Mouse (Mus musculus) layer of hippocampus, postnatal 25 days (tissue): ENCODE measurements around the gene Gm9195. TPM values are rescaled to one million over a fixed set of nuclear protein-coding genes. Genes with fewer than 3 reads are reported as not detected.

Experiments used
- DNase-seq, 2 experiments: peaks; one replicate each; pipeline ENCODE4 v3.0.0; 2022; ENCODE audit warnings: mixed read lengths in 2 of 2, low spot score in 1 of 2; ENCODE audit errors: extremely low spot score in 1 of 2
- total RNA-seq, 2 experiments: library from RNA; stranded (reverse); gene quantifications; 2 replicates each; pipeline ENCODE4 v1.2.3; 2021

The Gm9195 gene
- total RNA-seq = not detected

DNA sequence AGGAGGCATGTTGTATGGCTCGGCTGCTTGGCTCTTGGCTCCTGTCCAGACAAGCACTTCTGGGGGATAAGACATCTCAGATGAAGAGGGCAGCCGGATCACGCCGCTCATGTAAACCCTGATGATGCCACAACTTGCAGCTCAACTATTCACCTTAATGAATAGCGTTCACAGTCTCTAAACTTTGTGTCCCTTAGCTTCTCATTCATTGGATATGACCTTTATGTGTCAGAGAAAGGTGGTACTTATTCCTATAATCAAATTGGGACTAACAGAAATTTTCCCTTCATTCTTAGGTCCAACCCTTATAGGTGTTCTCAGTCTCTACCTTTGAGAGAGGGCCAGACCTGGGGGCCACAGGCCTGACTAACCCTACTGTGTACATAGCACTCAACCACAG lies at the start of gene Gm9195:
Gene Gm9195, minus strand, starts transcription at position 101 of the 400 bp plus-strand sequence.
- DNase-seq = no peak

DNA sequence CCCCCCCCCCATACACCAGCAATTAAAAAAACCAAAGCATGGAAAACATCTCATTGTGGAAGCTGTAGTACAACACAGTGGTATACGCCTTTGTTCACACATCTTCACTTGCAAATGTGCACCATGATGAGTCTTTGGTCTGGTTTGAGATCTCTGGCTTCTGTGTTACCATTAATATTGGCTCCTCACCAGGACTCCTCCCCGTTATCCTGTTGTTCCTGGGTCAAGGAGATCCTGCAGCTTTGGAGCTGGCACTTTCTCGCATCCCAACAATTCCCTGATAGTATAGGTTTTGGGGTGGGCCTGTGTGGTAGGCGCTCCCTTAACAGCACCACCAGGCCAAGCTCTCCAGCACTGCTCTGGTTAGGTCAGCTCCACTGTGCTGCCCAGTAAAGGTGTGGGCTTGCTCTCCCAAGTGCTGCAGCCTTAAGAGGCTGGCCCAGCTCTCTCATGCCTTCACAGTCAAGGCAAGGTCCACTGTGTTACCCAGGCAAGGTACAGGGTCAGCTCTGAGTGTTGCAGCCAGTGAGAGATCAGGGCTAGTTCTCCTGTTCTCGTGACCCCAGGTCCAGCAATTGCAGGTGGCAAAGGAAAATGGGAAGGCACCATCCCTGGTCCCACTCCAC lies 44.9 kb upstream of the Gm9195 start:
- DNase-seq = no peak

DNA sequence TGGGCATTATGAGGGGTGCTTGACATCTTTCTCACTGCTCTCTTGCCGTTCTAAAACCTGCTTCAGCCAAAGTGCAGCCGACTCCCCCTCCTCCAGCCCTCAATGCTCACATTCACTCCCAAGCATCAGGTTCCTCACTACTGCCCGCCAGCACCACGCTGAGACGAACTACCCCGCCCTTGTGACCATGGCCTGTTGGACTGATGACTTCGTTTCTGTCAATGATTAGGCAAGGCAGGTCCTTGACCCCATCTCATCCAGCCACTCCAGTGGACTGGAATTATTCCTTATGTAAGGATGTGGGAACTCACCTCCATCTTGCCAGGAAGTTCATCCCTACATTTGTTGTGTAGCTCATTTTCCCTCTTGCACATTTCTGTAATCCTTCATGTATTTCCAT lies 42.2 kb upstream of the Gm9195 start:
- DNase-seq = no peak

DNA sequence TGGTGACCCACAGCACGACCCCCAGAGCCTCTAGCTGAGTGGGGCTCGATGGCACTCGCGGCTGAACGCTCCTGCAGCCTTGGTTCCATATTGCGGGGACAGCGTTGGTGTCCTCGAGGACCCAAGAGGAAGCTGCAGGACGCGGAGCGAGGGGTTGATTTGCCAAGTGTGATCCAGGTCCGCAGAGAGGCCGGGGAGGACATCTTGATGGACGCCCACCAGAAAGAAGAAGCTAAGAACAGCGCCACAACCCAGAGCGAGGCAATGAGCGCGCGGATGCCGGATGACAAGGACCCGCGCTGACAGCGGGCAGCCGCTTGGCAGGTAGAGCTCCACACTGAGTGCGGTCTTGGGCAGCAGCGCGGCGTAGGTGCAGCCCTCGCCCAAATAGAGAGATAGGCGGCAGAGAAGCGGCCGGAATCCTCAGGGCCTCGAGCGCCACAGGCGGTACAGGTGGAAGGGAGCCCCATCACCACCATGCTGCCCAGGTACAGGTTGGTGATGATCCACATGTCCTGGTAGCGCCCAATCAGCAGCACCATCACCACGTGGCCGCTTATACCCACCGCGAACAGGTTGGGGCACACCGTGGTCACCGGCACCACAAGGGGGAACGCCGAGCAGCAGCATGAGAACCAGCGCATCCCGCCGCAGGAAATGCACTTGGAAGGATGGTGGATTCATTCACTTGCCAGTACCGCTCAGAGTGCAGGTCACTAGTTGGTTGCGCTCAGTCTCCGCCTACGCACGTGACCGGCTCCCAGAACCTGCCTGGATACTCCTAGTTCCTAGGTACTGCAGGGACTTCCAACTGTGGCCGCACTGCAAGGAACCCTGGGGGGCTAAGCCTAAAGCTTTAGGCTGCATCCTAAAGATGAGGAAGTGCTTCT lies 40.6 kb upstream of the Gm9195 start:
- DNase-seq = peak in 1 of 2 experiments; percentile 10

DNA sequence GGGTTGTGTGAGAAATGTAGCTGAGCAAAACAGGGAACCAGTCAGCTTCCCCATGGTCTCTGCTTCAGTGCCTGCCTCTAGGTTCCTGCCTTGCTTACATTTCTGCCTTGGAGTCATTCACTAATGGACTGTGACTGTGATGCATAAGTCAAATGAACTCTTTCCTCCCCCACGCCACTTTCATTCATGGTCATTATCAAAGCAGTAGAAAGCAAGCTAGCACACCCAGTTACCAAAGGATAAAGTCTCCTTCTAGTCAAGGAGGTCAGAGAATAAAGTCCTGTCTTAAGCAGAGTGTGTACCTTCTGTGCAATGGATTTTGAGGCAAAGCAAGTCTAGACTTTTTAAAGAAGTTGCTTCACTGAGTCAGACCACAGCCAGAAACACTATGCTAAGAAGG lies 35.5 kb upstream of the Gm9195 start:
- DNase-seq = no peak

DNA sequence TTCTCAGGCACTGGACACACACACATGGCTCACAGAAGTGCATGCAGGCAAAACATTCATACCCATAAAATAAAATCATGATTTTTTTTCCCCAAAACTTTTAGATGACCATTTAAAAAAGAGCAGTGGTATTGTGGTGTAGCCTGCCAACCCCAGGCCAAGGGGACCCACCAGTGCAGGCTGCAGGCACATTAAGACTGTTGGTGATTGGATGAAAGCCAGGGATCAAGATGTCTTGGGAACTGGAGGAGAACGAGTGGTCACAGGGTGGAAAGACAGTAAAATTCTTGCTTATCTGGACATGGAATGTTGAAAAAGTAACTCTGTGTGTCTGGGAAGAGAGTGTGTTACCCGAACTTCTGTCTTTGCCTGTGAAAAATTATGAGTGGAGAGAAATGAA lies 27.9 kb upstream of the Gm9195 start:
- DNase-seq = no peak

DNA sequence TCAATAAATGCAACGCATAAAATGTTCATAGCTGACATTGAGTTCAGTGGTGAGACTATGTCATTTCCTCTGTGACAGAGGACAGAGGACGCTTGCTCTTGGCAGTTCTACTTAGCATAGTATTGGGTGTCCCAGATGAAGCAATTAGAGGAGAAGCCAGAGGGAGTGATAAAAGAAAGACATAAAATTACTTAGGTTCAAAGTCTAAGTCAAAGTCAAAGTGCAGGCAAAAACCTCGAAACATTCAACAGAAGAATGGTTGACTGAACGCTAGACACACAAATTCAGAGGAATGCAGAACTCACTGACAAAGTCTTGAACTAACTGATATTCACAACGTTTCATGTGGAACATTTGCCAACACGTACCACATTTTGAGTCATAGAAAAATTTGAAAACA lies 27.1 kb upstream of the Gm9195 start:
- DNase-seq = no peak

DNA sequence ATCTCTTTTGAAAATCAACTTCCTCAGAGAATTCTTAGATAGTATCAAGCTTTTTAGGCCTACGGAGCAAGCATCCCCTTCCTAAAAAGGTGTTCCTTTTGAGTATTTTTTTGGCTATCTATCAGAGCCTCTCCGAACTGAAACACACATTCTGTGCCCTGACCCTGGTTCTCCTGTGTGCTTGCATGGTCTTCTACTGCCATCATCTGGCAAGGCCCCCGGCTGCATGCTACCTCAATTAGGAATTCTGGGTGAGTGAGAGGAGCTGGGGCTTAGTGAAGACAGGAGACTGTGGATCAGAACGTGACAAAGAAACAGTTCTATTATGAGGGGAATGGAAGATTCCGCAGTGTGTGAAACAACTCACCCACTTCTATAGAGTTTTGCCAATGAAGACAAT lies 24.7 kb upstream of the Gm9195 start:
- peak in 1 of 2 experiments; percentile 63 for DNase-seq

DNA sequence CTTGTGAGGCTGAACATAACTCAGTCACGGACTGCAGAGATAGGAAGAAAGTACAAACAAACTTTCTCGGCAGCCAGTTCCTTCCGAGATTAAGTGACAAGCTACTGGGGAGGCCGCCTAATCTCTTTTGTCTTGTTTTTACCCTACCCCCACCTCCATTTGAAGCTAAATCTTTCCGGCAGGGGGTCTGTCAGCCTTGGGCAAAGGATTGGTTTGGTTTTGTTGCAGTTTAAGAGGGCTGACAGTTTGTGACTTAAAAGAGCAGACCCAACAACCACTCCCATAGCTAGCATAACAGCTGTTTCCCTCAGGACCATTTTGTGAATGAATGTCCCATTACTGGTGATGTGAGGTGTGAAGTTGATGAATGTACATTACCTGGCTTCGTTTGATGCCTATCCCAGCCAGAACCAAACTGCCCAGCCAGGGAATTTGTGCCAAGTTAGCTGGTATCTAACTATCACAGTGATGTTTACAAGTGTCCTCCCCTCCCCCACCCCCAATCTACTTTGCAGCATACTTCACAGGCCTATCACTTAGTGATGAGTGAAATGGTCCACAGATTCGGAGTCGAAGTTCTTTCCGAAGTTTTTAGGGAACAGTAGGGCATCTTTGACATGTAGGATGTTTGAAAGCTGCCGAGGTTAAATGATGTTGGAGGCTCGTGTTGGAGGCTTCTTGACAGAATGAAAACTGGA lies 15.2 kb upstream of the Gm9195 start:
- DNase-seq = no peak

DNA sequence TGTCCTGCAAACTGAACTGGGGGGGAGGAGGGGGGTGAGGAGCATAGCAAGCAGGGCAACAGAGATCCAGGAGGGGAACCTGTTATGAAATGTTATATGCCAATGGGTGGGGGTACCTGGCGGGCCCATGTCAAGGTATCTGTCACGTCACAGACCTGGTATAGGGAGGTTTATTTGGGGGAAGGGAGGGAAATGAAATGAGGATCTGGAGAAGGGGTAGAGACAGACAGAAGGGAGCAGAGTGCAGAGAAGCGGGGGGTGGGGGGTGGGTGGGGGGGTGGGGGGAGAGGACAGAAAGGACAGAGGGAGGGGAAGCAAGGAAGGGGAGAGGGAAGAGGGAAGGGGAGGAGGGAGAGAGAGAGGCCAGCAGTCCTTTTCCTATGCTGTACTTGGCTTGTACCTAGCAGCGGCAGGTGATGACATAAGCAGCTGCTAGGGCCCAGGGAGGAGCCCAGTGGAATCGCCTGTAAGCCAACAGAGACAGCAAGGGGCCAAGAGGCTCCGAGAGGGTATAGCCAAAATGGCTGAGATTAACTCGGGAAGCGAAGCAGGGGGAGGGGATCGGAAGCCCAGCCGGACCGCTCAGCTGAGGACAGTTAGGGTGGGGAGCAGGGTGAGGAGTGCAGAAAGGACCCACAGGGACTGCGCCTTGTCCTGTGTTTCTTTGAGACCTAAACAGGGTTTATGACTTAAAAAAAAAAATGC lies 14.5 kb upstream of the Gm9195 start:
- DNase-seq = no peak

DNA sequence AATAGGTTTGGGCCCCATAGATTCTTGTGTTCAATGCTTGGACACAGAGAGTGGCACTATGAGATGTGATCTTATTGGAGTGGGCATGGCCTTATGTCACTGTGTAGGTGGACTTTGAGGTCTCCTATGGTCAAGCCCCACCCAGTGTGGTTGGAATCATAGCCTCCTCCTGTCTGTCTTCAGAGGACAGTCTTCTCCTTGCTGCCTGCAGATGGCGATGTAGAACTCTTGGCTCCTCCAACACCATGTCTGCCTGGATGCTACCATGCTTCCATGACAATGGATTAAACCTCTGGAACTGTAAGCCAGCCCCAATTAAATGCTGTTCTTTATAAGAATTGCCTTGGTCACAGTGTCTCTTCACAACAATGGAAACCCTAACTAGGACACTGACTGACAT lies 13.3 kb upstream of the Gm9195 start:
- DNase-seq = no peak

DNA sequence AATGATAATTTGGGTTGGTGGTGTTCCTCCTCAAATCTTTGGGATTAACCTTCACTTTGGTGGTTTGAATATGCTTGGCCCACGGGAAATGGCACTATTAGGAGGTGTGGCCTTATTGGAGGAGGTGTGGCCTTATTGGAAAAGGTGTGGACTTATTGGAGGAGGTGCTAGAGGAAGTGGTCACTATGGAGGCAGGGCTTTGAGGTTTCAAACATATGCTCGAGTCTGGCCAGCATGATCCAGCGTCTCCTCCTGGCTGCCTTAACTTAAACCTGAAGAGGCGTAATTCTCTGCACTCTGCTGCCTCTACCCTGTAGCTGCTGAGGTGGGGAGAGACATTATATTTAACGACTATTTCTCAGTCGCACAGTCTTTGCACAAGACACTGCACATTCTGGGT lies 11.6 kb upstream of the Gm9195 start:
- no peak for DNase-seq

DNA sequence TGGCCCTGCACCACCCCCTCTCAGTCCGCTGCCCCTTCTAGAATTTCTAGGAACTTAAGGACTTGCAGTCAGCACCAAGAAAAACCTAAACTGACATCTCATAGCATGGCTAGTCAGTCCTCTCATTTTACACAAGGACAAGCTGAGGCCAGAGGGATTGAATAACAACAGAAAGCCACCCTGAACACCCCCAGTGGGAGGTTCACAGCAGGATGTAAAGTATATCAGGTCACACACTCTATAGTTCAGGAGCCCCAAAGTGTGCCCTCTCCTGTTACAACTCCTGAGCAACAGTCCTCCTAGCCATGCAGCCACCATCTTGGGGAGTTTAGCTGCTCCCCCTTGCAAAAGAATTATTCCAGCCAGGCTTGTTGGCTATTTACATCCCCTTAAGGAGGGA lies 2.1 kb upstream of the Gm9195 start:
- no peak for DNase-seq

DNA sequence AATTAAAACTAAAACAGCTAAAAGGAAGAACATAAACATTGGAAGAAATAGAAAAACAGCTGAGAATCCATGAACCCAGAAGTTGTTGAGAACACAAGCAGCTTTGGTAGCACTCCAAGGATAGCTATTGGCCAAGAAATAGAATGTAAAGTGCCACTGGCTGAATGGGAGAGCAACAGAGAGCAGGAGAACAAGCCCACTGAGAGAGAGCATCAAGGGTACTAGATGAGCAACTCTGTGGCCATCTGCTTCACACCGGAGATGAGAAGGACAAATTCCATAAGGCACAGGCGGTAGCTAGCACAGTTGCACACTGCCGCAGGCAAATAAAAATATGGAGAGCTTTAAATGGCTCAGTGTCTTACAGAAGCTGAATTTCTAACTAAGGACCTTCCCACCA lies 1.3 kb downstream of the Gm9195 start:
- DNase-seq = no peak

DNA sequence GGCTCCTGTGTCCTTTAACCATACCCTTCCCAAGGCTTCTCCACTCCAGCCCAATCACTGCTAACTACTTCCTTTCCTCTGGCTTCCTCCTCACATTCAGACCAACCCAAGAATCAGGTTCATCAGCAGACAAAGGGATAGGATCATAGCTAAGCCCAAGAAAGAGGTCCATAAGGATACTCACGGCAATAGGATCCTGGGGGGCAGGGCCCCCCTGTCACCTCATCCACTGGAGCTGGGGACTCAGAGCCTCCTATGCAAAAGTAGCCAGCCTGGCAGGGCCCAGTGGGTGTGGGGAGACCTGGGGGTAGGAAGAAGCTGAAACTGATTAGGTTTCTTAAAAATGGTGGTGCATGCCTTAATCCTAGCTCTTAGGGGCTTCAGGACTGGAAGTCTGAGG lies 17.1 kb downstream of the Gm9195 start:
- DNase-seq = no peak

DNA sequence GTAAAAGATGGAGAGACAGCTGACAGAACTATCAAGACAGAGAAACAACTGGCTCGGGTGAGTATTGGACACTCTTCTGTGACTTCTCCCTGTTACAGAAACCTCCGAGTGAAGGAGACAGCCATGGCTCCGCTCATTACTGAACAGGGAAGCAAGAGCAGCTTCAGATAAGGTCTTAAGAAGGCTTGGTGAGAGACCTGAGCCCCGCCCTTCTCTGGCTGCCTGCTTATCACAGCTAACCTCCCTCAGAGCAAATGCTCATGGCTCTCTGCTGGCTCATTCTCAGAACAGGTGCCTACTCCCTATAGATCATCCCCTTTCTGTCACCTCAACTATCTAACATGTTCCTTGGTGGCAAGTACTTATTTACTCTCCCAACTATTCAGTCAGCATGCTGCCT lies 23.2 kb downstream of the Gm9195 start:
- no peak for DNase-seq

DNA sequence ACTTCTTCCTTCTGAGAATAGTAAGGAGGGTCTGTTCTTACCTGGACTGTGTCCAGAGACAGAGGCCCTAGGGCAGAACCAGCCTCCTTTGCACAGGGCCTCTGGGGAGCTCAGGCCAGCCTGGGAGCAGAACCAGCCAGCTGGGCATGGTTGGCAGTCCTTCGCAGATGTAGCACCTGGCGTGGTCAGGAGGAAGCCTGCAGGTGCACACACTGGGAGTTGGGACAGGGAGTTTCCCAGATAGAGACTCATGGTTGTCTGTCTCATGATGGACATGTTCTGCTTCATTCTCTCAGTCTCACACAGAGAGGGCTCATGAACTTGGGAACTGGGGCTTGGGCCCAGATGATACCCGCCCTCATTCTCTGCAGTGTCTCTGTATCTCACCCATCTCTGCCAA lies 25.3 kb downstream of the Gm9195 start:
- no peak for DNase-seq

DNA sequence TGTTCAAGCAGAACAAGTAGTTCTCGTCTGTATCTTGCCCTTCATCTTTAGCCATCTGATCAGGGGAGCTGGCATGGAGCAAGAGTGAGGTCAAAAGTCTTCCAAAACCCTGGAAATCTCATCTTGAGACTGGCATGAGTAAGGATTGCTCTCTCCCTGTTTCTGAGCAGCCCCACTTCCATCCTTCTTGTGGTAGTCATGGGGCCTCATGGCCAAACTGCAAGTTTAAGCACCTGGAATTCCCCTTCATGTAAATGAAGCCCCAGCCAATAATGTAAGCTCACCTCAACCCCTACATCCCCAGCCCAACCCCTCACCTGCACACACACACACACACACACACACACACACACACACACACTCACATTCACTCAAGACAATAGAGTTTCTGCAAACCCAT lies 30.0 kb downstream of the Gm9195 start:
- DNase-seq = no peak

DNA sequence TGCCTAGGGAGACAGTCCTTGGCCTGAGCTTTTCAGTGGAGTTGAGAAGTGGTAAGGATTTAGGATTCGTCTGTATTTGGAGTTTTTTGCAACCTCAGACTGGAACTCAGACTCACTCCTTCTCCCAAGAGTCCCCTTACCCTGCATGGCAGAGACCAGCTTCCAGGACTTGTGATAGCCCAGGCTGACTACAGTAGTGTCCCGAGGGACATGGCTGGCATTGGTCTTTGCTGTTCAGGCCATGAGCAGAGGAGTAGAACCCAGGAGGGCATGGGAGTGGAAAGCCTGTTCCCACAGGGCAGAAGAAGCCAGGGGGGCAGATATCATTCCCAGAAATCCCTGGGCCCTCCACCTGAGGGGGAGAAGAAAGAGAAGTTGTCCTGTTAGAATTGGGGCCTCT lies 31.3 kb downstream of the Gm9195 start:
- no peak for DNase-seq

DNA sequence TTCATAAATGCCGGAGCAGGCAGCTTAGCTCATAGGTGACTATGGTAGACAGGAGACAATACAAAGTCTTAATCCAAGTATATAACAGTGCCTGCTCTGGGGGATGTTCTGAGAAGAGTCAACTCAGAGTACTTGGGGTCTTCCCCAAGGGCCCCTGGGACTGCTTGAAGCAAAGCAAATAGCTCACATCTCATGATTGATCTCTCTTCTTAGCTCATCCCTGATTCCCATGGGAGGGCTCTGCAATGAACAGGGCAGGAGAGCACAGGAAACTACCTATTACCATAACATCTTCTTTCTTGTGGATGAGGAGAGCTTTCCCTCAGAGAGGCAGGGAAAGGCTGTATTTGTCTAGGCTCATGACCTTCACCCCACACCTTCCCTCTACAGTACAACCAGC lies 32.7 kb downstream of the Gm9195 start:
- DNase-seq = no peak
